Mouse (Mus musculus) hindbrain, embryonic 13.5 days (tissue): Measurements from ENCODE around the gene Ppp1cc. TPM values are rescaled to one million over a fixed set of nuclear protein-coding genes. Genes with fewer than 3 reads are reported as not detected.
A peak's percentile ranks its signal among the peaks of the same experiment; 100 is the strongest.
"Not testable (repeated sequence)": the region's sequence is repeated elsewhere in the genome, so short reads cannot be mapped to it uniquely, and the experiment has no call there.

Experiments
- ATAC-seq: fragments of 200-750 bp; cut with Nextera tagmentation; 2 replicates; pipeline ENCODE4 v1.8.0; 2017; ENCODE audit warnings: moderate TSS enrichment; ENCODE audit not compliant: low FRiP score
- H3K27ac ChIP-seq: fragments of 300-500 bp; sonication (generic); 2 replicates; pipeline ENCODE4 v1.5.1; 2015; ENCODE audit warnings: inconsistent platforms, mild to moderate bottlenecking, moderate library complexity
- H3K27me3 ChIP-seq: fragments of 300-500 bp; sonication (generic); 2 replicates; pipeline ENCODE4 v1.6.1; 2015; ENCODE audit warnings: mild to moderate bottlenecking, inconsistent platforms
- H3K36me3 ChIP-seq: fragments of 300-500 bp; sonication (generic); 2 replicates; pipeline ENCODE4 v1.6.1; 2015; ENCODE audit warnings: mild to moderate bottlenecking, inconsistent platforms
- H3K4me1 ChIP-seq: fragments of 300-500 bp; sonication (generic); replicated peaks from 2 replicates; pipeline ENCODE4 v1.6.1; 2015; ENCODE audit warnings: inconsistent platforms
- H3K4me2 ChIP-seq: fragments of 300-500 bp; sonication (generic); 2 replicates; pipeline ENCODE4 v1.6.1; 2015; ENCODE audit warnings: inconsistent platforms, mild to moderate bottlenecking, moderate library complexity
- H3K4me3 ChIP-seq: fragments of 300-500 bp; sonication (generic); 2 replicates; pipeline ENCODE4 v1.5.1; 2015; ENCODE audit warnings: mild to moderate bottlenecking, inconsistent platforms
- H3K9ac ChIP-seq: fragments of 300-500 bp; sonication (generic); 2 replicates; pipeline ENCODE4 v1.6.1; 2015; ENCODE audit warnings: mild to moderate bottlenecking, inconsistent platforms
- H3K9me3 ChIP-seq: fragments of 300-500 bp; sonication (generic); 2 replicates; pipeline ENCODE4 v1.6.1; 2016; ENCODE audit warnings: inconsistent platforms
- WGBS: fragments of 180-500 bp; shearing (Covaris S2); methylation state at CpG from one replicate; pipeline ENCODE4 v1.1.7; 2015; 5-methylcytosine and 5-hydroxymethylcytosine counted together
- polyA plus RNA-seq: library from polyadenylated mRNA; unstranded; fragments of >200 nt; fragmentation: Nextera tagmentation; extraction: Ambion mirVana; gene quantifications from 2 replicates; pipeline ENCODE4 v1.2.1, GENCODE M21; 2015

The Ppp1cc gene
- polyA plus RNA-seq, 1 experiment from 2014 or later: 206 TPM

DNA sequence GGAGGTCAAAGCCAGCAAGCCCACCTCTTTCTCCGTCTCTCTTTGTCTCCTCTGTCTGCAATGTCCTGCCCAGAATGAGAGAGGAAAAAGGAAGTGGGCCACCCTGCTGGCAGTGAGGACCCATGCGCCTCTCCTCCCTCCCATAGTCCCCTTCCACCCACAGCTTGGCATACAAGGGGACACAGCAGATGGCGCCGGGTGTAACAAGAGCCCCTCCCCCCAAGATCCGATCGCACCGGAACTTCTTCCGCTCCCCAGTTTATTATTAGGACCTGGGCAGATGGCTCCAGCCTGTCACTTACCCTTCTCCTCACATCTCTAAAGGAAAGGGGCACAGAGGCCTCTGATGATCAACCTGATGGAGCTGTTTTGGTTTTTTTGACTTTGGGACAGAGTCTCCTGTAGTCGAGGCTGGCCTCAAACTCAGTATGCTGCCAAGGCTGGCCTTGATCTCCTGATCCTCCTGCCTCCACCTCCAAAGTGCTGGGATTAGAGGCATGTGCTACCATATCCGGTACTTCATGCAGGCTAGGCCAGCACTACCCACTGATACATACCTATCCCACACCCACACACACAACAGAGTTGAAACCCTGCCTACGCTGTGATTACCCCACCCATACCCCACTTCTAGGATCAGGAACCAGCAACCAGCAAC lies 27.6 kb upstream of the Ppp1cc start:
- no peak for ATAC-seq
- no peaks in the 10 kb centered on the region for H3K9me3 ChIP-seq
- H3K4me2 ChIP-seq: no peak overlapping the region
- H3K27ac ChIP-seq: no peak overlapping the region
- H3K4me1 ChIP-seq: peaks cover 8% of the 10 kb centered on the region
- WGBS: 72% methylated on average over 11 of the region's 11 CpGs
- peaks cover 20% of the 10 kb centered on the region for H3K27me3 ChIP-seq
- no peaks in the 10 kb centered on the region for H3K36me3 ChIP-seq
- no peak overlapping the region for H3K4me3 ChIP-seq
- no peak overlapping the region for H3K9ac ChIP-seq

DNA sequence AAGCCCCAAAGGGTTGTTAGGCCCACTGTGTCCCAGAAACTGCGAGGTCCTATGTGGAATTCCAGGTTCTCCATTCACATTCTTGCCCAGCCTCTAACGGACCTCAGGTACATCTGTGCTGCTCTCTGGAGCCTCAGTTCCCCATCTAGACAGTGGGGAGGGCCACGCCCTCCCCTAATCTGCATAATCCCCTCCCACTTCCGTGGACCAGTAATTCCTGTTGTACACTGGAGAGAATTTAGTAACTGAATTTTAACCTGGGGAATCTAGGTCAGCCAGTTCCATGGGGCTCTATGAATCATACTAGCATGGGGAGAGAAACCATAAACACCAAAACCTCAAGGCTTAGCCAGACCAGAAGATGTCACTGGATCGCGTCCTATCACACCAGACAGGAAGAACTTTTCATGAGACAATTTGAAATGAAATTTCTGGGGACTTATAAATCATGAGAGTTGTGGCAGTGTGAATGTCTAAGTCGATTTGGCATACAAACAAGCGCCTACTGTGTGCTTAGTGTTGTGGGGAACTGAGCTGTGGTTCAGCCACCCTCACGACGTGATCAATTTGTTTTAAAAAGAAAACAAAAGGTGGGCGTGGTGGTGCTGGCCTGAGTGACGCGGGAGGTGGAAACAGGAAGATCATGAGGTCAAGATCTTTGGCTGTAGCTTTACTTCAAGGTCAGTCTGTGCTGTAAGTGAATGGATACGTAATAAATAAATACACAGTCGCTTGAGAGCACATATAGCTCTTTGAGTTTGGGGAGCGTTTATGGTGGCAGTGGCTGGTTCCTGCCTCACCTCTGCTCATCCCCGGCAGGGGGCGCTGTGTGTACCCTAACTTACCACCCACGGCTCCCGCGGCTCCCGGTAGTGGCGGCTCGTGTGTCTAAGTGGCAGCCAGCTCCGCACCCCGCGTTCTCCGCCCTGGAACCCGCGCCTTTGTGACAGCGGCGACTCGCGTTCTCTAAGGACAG lies 26.7 kb upstream of the Ppp1cc start:
- no peaks in the 10 kb centered on the region for H3K36me3 ChIP-seq
- peak overlapping the region; percentile 59 for H3K4me2 ChIP-seq
- H3K4me3 ChIP-seq: peak overlapping the region; percentile 35
- peaks cover 8% of the 10 kb centered on the region for H3K4me1 ChIP-seq
- ATAC-seq: no peak; the same call in 1 of the 2 replicates
- peaks cover 20% of the 10 kb centered on the region for H3K27me3 ChIP-seq
- no peak overlapping the region for H3K27ac ChIP-seq
- WGBS: 10% methylated on average over 34 of the region's 34 CpGs
- no peaks in the 10 kb centered on the region for H3K9me3 ChIP-seq
- H3K9ac ChIP-seq: peak overlapping the region; percentile 39; the same call in 1 of the 2 replicates

DNA sequence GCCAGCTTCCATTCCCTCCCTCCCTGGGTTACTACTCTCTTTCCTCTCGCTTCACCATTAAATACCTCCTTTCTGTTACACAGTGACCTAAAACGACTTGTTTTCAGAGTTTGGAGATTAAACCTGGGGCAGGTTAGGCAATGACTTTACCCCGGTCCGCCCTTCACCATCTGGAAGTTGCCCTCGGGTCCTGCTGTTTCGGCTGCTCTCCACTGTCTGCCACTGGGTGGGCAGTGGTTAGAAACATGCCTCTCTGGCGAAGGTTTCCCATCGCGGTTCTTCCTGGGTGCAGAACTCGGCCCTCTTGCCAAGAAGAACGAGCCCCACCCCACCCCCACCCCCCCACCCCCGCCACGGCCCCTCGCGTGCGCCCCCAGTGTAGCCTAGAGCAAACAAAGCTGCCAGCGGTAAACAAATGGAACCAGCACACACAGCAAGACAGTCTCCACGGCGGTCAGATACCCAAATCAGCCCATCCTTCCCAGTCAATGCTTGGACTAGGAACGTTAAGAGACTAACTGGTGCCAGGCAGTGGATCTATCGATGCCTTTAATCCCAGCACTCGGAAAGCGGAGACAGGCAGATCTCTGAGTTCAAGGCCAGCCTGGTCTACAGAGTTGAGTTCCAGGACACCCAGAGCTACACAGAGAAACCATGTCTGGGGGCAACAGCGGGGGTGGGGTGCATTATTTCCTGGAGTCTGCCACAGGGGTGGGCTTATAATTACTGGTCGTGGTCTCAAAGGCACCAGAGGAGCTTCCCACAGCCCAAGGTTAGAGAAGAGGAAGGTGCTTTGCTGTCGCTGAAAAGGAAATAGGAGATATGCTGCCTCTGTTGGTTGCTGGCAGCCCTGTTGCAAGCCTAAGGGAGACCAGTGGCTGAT lies 25.7 kb upstream of the Ppp1cc start:
- peak overlapping the region; percentile 35 for H3K4me3 ChIP-seq
- H3K9me3 ChIP-seq: no peaks in the 10 kb centered on the region
- peak overlapping the region; percentile 39; the same call in 1 of the 2 replicates for H3K9ac ChIP-seq
- H3K27me3 ChIP-seq: peaks cover 14% of the 10 kb centered on the region; the same call in 1 of the 2 replicates
- peak overlapping the region; percentile 59 for H3K4me2 ChIP-seq
- no peak for ATAC-seq
- 24% methylated on average over 26 of the region's 26 CpGs for whole genome bisulfite sequencing
- peaks cover 8% of the 10 kb centered on the region for H3K4me1 ChIP-seq
- H3K36me3 ChIP-seq: no peaks in the 10 kb centered on the region
- no peak overlapping the region for H3K27ac ChIP-seq

DNA sequence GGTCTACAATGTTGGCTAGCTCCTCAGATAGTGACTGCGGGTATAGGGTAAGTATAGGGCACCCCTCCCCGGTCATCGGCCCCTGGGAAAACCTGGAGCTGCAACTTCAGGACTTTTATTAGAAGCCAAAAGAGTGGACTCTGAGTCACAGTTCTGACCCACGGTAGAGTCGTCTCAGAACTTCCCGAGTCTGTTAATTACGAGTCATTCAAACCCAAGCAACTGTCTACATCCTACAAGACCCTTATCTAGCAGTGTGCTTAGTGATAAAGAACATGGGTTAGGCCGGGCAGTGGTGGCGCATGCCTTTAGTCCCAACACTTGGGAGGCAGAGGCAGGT lies 25.1 kb upstream of the Ppp1cc start:
- WGBS: 95% methylated on average over 9 of the region's 9 CpGs
- no peak overlapping the region for H3K4me3 ChIP-seq
- no peaks in the 10 kb centered on the region for H3K9me3 ChIP-seq
- peaks cover 8% of the 10 kb centered on the region for H3K4me1 ChIP-seq
- H3K27me3 ChIP-seq: peaks cover 14% of the 10 kb centered on the region; the same call in 1 of the 2 replicates
- no peak overlapping the region for H3K4me2 ChIP-seq
- no peak overlapping the region for H3K9ac ChIP-seq
- no peaks in the 10 kb centered on the region for H3K36me3 ChIP-seq
- H3K27ac ChIP-seq: no peak overlapping the region
- no peak for ATAC-seq

DNA sequence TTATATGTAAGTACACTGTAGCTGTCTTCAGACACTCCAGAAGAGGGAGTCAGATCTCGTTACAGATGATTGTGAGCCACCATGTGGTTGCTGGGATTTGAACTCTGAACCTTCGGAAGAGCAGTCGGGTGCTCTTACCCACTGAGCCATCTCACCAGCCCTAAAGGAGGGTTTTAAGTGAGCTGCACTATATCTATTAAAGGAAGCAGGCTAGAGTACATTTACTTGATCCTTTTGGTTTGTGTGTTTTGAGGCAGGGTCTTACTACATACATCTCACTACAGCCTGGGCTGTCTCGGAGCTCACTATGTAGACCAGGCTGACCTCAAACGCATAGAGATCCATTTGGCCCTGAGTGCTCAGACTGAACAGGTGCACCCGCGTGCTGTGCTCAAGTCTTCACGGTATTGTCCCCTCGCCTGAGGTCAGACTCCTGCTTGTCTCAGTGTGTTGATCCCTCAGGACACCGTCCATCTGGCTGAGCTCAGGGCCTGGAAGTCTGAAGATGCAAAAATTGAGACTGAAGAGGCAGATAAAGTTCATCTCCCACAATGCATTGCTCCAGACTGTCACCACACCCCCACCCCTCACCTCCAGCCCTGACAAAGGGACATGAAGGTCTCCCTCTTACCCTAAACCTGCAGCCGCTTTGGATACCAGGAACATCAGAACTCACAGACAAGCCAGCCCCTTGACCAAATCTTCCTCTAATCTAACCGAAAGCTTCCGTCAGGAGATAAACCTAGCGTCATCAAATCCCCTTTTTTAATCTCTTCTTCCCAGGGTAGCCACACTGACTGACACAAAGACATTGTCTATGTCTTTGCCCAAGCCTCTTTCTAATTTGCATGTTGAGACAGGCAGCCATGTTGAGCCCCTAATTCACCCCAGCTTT lies 23.4 kb upstream of the Ppp1cc start:
- Histone ChIP-seq H3K9ac (no peak overlapping the region), H3K36me3 (no peaks in the 10 kb centered on the region), H3K4me3 (no peak overlapping the region), H3K27me3 (peaks cover 14% of the 10 kb centered on the region; the same call in 1 of the 2 replicates), H3K27ac (no peak overlapping the region), H3K4me1 (peaks cover 8% of the 10 kb centered on the region), H3K4me2 (no peak overlapping the region), H3K9me3 (no peaks in the 10 kb centered on the region)
- WGBS: 89% methylated on average over 14 of the region's 14 CpGs
- ATAC-seq: no peak

DNA sequence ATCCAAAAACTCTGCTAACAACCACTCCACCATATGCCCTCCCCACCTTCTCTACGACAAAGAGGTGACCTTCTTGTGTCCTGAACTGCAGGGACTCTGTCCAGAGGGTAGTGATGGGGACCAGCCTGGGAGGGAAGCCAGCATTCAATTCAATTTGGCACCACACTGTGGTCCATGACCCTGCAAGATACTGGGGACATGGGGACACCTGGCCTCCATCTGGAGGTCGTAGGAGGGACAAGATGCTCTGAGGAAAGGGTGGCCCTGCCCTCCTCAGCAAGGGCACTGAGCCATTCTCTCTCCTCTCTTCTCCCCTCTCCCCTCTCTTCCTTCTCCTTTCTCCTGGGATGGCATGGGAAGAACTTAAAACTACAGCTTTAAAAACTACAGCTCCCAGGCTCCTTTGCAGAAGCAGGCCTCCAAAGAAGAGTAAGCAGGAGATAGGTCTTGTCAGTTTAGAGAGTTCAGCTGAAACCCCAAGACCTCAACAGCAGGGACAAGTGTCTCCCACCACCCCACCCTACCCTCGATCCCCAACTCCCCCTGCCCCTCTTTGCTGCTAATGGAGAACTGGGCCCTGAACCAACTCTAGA lies 22.7 kb upstream of the Ppp1cc start:
- Histone ChIP-seq H3K36me3 (no peaks in the 10 kb centered on the region), H3K9me3 (no peaks in the 10 kb centered on the region), H3K9ac (no peak overlapping the region), H3K27me3 (peaks cover 14% of the 10 kb centered on the region; the same call in 1 of the 2 replicates), H3K4me2 (no peak overlapping the region), H3K27ac (no peak overlapping the region), H3K4me1 (peaks cover 8% of the 10 kb centered on the region), H3K4me3 (no peak overlapping the region)
- ATAC-seq: no peak
- 66% methylated on average over 3 of the region's 3 CpGs for WGBS

DNA sequence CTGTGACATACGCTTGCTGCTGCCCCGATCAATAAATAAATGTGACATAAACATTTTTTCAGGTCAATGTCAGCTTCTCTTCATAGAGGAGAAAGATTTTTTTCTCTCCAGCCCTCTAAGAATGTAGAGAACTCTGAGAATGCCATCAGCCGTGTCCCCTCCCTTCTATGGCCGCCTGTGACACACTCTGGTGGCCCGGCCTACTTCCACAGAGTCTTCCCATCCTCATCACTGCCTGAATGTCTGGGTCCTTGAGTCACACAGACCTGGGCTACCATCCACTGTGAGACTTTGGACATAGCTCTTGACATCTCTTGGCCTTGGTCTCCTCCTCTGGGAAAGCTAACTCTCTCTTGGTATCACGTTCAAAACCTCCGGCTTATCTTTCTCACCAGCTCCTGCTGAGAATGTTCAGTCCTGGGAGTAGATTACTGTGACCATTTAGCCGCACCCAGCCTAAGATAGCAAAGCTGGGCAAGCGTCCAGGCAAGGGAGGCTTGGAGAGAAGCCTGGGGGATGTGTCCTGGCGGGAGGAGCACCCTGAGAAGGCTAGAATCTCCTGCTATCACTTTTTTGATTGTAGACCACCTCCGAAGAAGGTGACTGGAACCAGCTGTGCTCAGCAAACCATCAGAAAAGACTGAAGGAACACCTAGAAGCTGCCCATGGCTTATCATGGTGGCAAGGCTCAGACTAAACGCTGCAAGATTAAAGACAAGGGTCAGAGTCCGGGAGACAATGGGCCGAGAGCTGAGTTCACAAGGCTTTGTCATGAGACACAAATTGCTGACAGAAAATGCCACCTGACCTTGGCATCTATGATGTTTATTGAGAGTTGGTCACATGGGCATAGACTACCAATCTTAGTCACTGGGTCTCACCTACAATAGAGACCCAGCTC lies 21.3 kb upstream of the Ppp1cc start:
- Histone ChIP-seq H3K27me3 (0 out of 2 replicates have a peak, but pooled peaks cover 11% of the 10 kb centered on the region), H3K4me2 (no peak overlapping the region), H3K4me1 (peaks cover 5% of the 10 kb centered on the region), H3K9me3 (no peaks in the 10 kb centered on the region), H3K36me3 (no peaks in the 10 kb centered on the region), H3K27ac (no peak overlapping the region), H3K4me3 (no peak overlapping the region), H3K9ac (no peak overlapping the region)
- 89% methylated on average over 14 of the region's 14 CpGs for WGBS
- no peak for ATAC-seq

DNA sequence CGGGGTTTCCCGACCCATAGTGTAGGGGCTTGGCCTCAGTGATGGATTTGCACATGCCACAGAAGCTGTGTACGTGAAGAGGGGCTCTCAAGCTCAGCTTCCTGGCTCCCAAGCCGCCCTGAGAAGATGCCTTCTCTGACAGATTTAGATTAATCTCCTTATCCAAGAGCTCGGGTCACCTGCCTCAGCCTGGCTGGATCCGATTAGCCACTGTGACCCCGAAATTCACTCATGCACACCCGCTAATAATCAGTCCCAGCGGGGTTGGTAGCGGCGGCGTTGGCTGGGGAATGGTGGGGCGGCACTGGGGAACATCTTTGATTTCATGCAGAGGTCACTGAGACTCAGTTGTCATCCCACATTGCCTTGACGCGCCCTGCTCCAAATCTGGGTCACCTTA lies 19.2 kb upstream of the Ppp1cc start:
- H3K4me3 ChIP-seq: no peak overlapping the region
- no peaks in the 10 kb centered on the region for H3K27me3 ChIP-seq
- WGBS: 81% methylated on average over 15 of the region's 15 CpGs
- H3K4me2 ChIP-seq: no peak overlapping the region
- no peak for ATAC-seq
- H3K4me1 ChIP-seq: no peaks in the 10 kb centered on the region
- no peak overlapping the region for H3K9ac ChIP-seq
- no peak overlapping the region for H3K27ac ChIP-seq
- no peaks in the 10 kb centered on the region for H3K9me3 ChIP-seq
- H3K36me3 ChIP-seq: no peaks in the 10 kb centered on the region

DNA sequence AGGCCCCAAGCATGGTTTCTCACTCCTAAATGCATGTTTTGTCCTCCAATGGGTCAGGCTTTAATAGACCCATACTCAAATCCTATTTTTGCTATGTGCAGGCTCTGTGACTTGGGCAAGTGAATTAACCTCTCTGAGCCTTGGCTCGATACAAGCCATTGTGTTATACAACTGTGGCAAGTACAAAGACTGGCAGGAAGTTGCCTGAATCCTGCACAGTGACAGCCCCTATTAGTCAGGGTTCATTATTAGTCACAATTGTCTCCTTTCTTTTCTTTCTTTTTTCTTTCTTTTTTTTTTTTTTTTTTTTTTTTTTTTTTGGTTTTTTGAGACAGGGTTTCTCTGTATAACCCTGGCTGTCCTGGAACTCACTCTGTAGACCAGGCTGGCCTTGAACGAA lies 18.3 kb upstream of the Ppp1cc start:
- 46% methylated on average over 2 of the region's 2 CpGs for WGBS
- not testable (repeated sequence) for H3K9me3 ChIP-seq, H3K4me2 ChIP-seq, H3K4me1 ChIP-seq, H3K9ac ChIP-seq, H3K27me3 ChIP-seq, H3K36me3 ChIP-seq, ATAC-seq, H3K4me3 ChIP-seq, H3K27ac ChIP-seq

DNA sequence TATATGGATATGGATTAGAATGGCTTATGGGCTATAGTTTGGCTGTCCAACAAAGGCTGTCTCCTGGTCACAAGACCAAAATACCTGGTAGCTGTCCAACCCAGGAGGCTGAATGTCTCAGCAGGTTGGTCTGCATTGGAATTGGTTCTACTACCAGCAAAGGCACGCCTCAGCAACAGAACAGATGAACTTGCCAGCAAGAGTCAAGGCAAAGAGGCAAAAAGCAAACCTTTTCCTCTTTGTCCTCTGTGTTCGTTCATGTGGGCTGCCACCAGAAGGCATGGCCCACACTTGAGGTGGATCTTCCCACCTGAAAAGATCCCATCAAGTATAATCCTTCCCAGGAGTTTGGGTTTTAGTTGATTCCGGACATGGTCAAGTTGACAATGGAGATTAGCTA lies 17.4 kb upstream of the Ppp1cc start, which contains the start of gene Ccdc63:
TSS of gene Ccdc63 (minus strand) at position 101 of the 400 bp plus-strand sequence.
- Histone ChIP-seq H3K27ac (no peak within 1 kb of the TSS), H3K4me2 (no peak within 1 kb of the TSS), H3K4me3 (no peak within 1 kb of the TSS), H3K36me3 (no peaks in the 10 kb centered on the region), H3K4me1 (no peaks in the 10 kb centered on the region), H3K9me3 (no peaks in the 10 kb centered on the region), H3K9ac (no peak within 1 kb of the TSS), H3K27me3 (no peaks in the 10 kb centered on the region)
- ATAC-seq: no peak
- WGBS: 90% methylated on average over 3 of the region's 3 CpGs
